In genomic region chrX:170021750-170022461, GRCm38 (mm10) we compare ENCODE assay signal across 8 mouse cellular contexts. TPM values are rescaled to one million over a fixed set of nuclear protein-coding genes. Genes with fewer than 3 reads are reported as not detected.
DNase-seq lines count a peak whose midpoint lies in the region; TF ChIP-seq lines count a peak whose summit lies in the region.
"Not testable (repeated sequence)": the region's sequence is repeated elsewhere in the genome, so short reads cannot be mapped to it uniquely, and the experiment has no call there.

No protein-coding gene starts in this region.

- WGBS in bone marrow, adult 2 months: 51% methylated on average over 15 of the region's 15 CpGs
- 47% methylated on average over 15 of the region's 15 CpGs for WGBS in heart, adult 2 months

- DNase-seq in CD8-positive naive resting alpha-beta T cell, adult 2 months (ENCODE audit: low read depth in 2 of 2, low spot score in 2 of 2): peak; percentile 63 to 74
- DNase-seq in embryo, embryonic 11 days: peak; percentile 82
- DNase-seq in heart, adult 2 months: peak; percentile 53 to 61
- DNase-seq in kidney, postnatal 36 days: peak; percentile 61 to 71
- DNase-seq in lung, postnatal 14 days: peak; percentile 65
- peak; percentile 89 for DNase-seq in retina, postnatal 1 day
- DNase-seq in thymus, postnatal 4 days: peak; percentile 71

- H3K4me3 ChIP-seq in bone marrow, adult 2 months (replicated peaks; ENCODE audit: control insufficient read depth, low read depth, low read length); heart, adult 2 months: not testable (repeated sequence)

- H3K9ac ChIP-seq in heart, adult 2 months (ENCODE audit: low read depth, low read length): not testable (repeated sequence)

- H3K27me3 ChIP-seq in heart, adult 2 months (ENCODE audit: control insufficient read depth, insufficient read depth, low read length): not testable (repeated sequence)

- not testable (repeated sequence) for H3K4me1 ChIP-seq in bone marrow, adult 2 months (ENCODE audit: control insufficient read depth, insufficient read depth, low read length); heart, adult 2 months (ENCODE audit: control insufficient read depth, insufficient read depth, low read length)

- H3K79me2 ChIP-seq in heart, adult 2 months (replicated peaks; ENCODE audit: control insufficient read depth, insufficient read depth, low read length): not testable (repeated sequence)

- H3K36me3 ChIP-seq in heart, adult 2 months (ENCODE audit: control insufficient read depth, insufficient read depth, low read length): not testable (repeated sequence)

- not testable (repeated sequence) for H3K27ac ChIP-seq in bone marrow, adult 2 months (ENCODE audit: control insufficient read depth, insufficient read depth, low read depth, low read length, poor library complexity); heart, adult 2 months

- TF ChIP-seq POLR2A in bone marrow, adult 2 months (IDR thresholded peaks at IDR 0.05; ENCODE audit: borderline replicate concordance, control insufficient read depth, low read depth, low read length); heart, adult 2 months (IDR thresholded peaks at IDR 0.05; ENCODE audit: insufficient read depth, low read depth, low read length): not testable (repeated sequence)

- intact Hi-C loops in heart, adult 2 months (cut with DNase I): not testable (repeated sequence)

- TF ChIP-seq CTCF in bone marrow, adult 2 months (IDR thresholded peaks at IDR 0.05; ENCODE audit: control insufficient read depth, insufficient read depth, low read length): peak; percentile 67
- peak; percentile 84 for TF ChIP-seq CTCF in heart, adult 2 months (IDR thresholded peaks at IDR 0.05)

- not testable (repeated sequence) for TF ChIP-seq EP300 in heart, adult 2 months (IDR thresholded peaks at IDR 0.05; ENCODE audit: insufficient read depth, low read depth, low read length)

RNA-seq across cellular contexts. Expression of gene Gm21887, which starts 12.4 kb away (rescaled TPM):
- polyA plus RNA-seq in bone marrow, adult 2 months (2011; ENCODE audit: insufficient read depth, insufficient read length, low replicate concordance, missing spikeins): 135 and 477 TPM in 2 replicates
- 10 to 100 TPM; 22.9 to 27.8 TPM for total RNA-seq in heart, adult 2 months (2021)
- 27.5 and 60.9 TPM in 2 replicates for polyA plus RNA-seq in heart, adult 2 months (2012; rRNA removed)
